Mouse (Mus musculus): ENCODE measurements at regions not wholly inside any gene's neighbourhood (a gene's known extent, or its start where the extent isn't known, plus 50 kb on each side); places are given as distances from the start of the nearest gene placed in this dataset.

DNA sequence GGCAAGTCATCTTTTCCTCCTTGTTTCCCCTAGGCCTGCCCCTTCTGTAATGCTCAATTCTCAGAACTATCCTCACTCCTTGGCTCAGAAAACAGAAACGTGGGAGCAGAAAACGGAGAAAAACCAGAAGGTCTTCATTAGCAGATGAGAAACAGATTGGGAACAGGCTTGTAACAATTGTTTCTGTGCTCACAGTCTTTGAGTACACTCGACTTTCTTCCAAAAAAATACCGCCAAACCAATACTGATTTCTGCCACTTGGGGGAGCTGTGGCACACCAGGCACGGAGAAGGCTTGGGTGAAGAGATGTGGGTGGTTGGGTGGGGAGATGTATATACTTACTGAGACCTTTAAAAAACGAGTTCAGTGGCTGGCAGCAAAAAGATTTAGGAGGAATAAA lies 80.8 kb upstream of the 4930583I09Rik start:
- Histone ChIP-seq H3K4me3 (ENCODE audit: low read depth, low read length) (no peak overlapping the region), H3K4me2 (ENCODE audit: low read depth, low read length) (no peak overlapping the region), H3K27me3 (ENCODE audit: control insufficient read depth, insufficient read depth, low read length) (no peaks in the 10 kb centered on the region), H3K9ac (replicated peaks; ENCODE audit: low read depth, low read length) (no peak overlapping the region), H3K4me1 (ENCODE audit: control insufficient read depth, insufficient read depth, low read length) (peaks cover 17% of the 10 kb centered on the region), H3K27ac (ENCODE audit: low read depth, low read length) (no peak overlapping the region), H3K36me3 (ENCODE audit: control insufficient read depth, insufficient read depth, low read length) (no peaks in the 10 kb centered on the region), H3K9me3 (ENCODE audit: control insufficient read depth, low read length) (no peaks in the 10 kb centered on the region)
- no peak for ATAC-seq (ENCODE audit: low read depth)
- 80% methylated on average over 6 of the region's 6 CpGs for WGBS

GRCm38 (mm10) chr17:64915708-64916107 lies 79.8 kb upstream of the 4930583I09Rik start:
- peaks cover 17% of the 10 kb centered on the region for H3K4me1 ChIP-seq (ENCODE audit: control insufficient read depth, insufficient read depth, low read length)
- H3K27ac ChIP-seq (ENCODE audit: low read depth, low read length): no peak overlapping the region
- no peaks in the 10 kb centered on the region for H3K27me3 ChIP-seq (ENCODE audit: control insufficient read depth, insufficient read depth, low read length)
- 13% methylated on average over 3 of the region's 3 CpGs for WGBS
- no peak overlapping the region for H3K4me3 ChIP-seq (ENCODE audit: low read depth, low read length)
- H3K9me3 ChIP-seq (ENCODE audit: control insufficient read depth, low read length): no peaks in the 10 kb centered on the region
- H3K36me3 ChIP-seq (ENCODE audit: control insufficient read depth, insufficient read depth, low read length): no peaks in the 10 kb centered on the region
- no peak overlapping the region for H3K9ac ChIP-seq (replicated peaks; ENCODE audit: low read depth, low read length)
- H3K4me2 ChIP-seq (ENCODE audit: low read depth, low read length): no peak overlapping the region
- peak; percentile 57; the same call in 1 of the 2 replicates for ATAC-seq (ENCODE audit: low read depth)

DNA sequence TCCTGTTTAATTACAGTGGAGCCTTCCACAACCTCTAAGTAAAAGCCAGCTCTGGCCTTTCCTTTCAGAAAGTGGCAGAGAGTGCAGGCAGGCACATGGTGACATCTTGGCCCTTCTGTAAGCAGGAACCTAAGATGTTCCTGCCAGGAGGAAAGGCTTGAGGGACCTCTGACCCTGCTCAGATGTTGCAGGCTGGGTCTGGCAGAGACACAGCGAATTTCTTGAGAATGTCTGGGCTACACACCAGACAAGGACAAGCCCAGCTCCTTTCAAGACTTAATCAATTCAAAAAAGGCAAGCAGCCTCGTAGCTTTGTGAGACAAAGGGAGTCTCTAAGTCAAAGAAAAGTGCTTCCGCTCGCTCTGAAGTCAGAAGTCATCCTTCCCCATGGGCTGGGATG lies 79.2 kb upstream of the 4930583I09Rik start:
- Histone ChIP-seq H3K36me3 (ENCODE audit: control insufficient read depth, insufficient read depth, low read length) (no peaks in the 10 kb centered on the region), H3K9ac (replicated peaks; ENCODE audit: low read depth, low read length) (no peak overlapping the region), H3K4me2 (ENCODE audit: low read depth, low read length) (no peak overlapping the region), H3K9me3 (ENCODE audit: control insufficient read depth, low read length) (no peaks in the 10 kb centered on the region), H3K27me3 (ENCODE audit: control insufficient read depth, insufficient read depth, low read length) (no peaks in the 10 kb centered on the region), H3K4me3 (ENCODE audit: low read depth, low read length) (no peak overlapping the region), H3K27ac (ENCODE audit: low read depth, low read length) (no peak overlapping the region), H3K4me1 (ENCODE audit: control insufficient read depth, insufficient read depth, low read length) (peaks cover 17% of the 10 kb centered on the region)
- ATAC-seq (ENCODE audit: low read depth): peak; percentile 19; the same call in 1 of the 2 replicates
- WGBS: 11% methylated on average over 4 of the region's 4 CpGs

- Histone ChIP-seq H3K4me2 (ENCODE audit: low read depth, low read length) (no peak overlapping the region), H3K4me1 (ENCODE audit: control insufficient read depth, insufficient read depth, low read length) (peaks cover 17% of the 10 kb centered on the region), H3K9ac (replicated peaks; ENCODE audit: low read depth, low read length) (no peak overlapping the region), H3K27me3 (ENCODE audit: control insufficient read depth, insufficient read depth, low read length) (no peaks in the 10 kb centered on the region), H3K36me3 (ENCODE audit: control insufficient read depth, insufficient read depth, low read length) (no peaks in the 10 kb centered on the region), H3K4me3 (ENCODE audit: low read depth, low read length) (no peak overlapping the region), H3K9me3 (ENCODE audit: control insufficient read depth, low read length) (no peaks in the 10 kb centered on the region), H3K27ac (ENCODE audit: low read depth, low read length) (no peak overlapping the region)
- WGBS: 26% methylated on average over 8 of the region's 8 CpGs
- ATAC-seq (ENCODE audit: low read depth): peak; percentile 35; the same call in 1 of the 2 replicates
Observed at GRCm38 (mm10) chr17:64914302-64914701, 78.4 kb upstream of the 4930583I09Rik start.

GRCm38 (mm10) chr17:64908671-64909070 lies 72.8 kb upstream of the 4930583I09Rik start:
- Histone ChIP-seq H3K27me3 (ENCODE audit: control insufficient read depth, insufficient read depth, low read length) (no peaks in the 10 kb centered on the region), H3K36me3 (ENCODE audit: control insufficient read depth, insufficient read depth, low read length) (no peaks in the 10 kb centered on the region), H3K4me2 (ENCODE audit: low read depth, low read length) (no peak overlapping the region), H3K9me3 (ENCODE audit: control insufficient read depth, low read length) (no peaks in the 10 kb centered on the region; the same call in 1 of the 2 replicates), H3K4me1 (ENCODE audit: control insufficient read depth, insufficient read depth, low read length) (no peaks in the 10 kb centered on the region), H3K4me3 (ENCODE audit: low read depth, low read length) (no peak overlapping the region), H3K9ac (replicated peaks; ENCODE audit: low read depth, low read length) (no peak overlapping the region), H3K27ac (ENCODE audit: low read depth, low read length) (no peak overlapping the region)
- no peak for ATAC-seq (ENCODE audit: low read depth)
- 69% methylated on average over 1 of the region's 1 CpGs for WGBS

- 45% methylated on average over 17 of the region's 17 CpGs for WGBS
- no peaks in the 10 kb centered on the region for H3K36me3 ChIP-seq (ENCODE audit: control insufficient read depth, insufficient read depth, low read length)
- no peaks in the 10 kb centered on the region for H3K27me3 ChIP-seq (ENCODE audit: control insufficient read depth, insufficient read depth, low read length)
- H3K4me3 ChIP-seq (ENCODE audit: low read depth, low read length): no peak overlapping the region
- no peak overlapping the region for H3K27ac ChIP-seq (ENCODE audit: low read depth, low read length)
- H3K9ac ChIP-seq (replicated peaks; ENCODE audit: low read depth, low read length): no peak overlapping the region
- H3K4me2 ChIP-seq (ENCODE audit: low read depth, low read length): no peak overlapping the region
- no peaks in the 10 kb centered on the region for H3K9me3 ChIP-seq (ENCODE audit: control insufficient read depth, low read length)
- H3K4me1 ChIP-seq (ENCODE audit: control insufficient read depth, insufficient read depth, low read length): no peaks in the 10 kb centered on the region
- peak; percentile 63 for ATAC-seq (ENCODE audit: low read depth)
Observed at GRCm38 (mm10) chr17:64901721-64902623, 66.1 kb upstream of the 4930583I09Rik start.

DNA sequence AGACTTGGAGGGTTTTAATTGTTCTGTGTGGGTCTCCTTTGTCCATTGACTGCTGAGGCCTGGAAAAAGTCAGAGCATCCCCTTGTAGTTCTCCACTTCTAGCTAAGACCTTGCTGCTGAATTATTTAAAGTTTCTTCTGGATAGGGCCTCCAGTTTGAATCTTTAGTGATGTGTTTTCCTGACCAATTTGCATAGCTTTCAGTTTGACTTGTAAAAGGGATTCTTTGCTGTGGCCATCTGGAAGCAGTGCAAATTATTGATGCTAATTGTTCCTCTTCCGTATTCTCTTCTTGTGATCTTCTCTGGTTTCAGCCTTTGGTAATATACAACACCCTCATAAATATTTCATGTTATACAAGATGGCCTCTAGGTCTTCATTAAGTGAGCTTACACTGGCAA lies 61.6 kb upstream of the 4930583I09Rik start:
- H3K4me1 ChIP-seq (ENCODE audit: control insufficient read depth, insufficient read depth, low read length): no peaks in the 10 kb centered on the region
- H3K4me2 ChIP-seq (ENCODE audit: low read depth, low read length): no peak overlapping the region
- H3K27ac ChIP-seq (ENCODE audit: low read depth, low read length): no peak overlapping the region
- no peak for ATAC-seq (ENCODE audit: low read depth)
- no peak overlapping the region for H3K4me3 ChIP-seq (ENCODE audit: low read depth, low read length)
- no peak overlapping the region for H3K9ac ChIP-seq (replicated peaks; ENCODE audit: low read depth, low read length)
- H3K9me3 ChIP-seq (ENCODE audit: control insufficient read depth, low read length): no peaks in the 10 kb centered on the region
- H3K27me3 ChIP-seq (ENCODE audit: control insufficient read depth, insufficient read depth, low read length): no peaks in the 10 kb centered on the region
- WGBS: 17% methylated on average over 1 of the region's 1 CpGs
- H3K36me3 ChIP-seq (ENCODE audit: control insufficient read depth, insufficient read depth, low read length): no peaks in the 10 kb centered on the region

DNA sequence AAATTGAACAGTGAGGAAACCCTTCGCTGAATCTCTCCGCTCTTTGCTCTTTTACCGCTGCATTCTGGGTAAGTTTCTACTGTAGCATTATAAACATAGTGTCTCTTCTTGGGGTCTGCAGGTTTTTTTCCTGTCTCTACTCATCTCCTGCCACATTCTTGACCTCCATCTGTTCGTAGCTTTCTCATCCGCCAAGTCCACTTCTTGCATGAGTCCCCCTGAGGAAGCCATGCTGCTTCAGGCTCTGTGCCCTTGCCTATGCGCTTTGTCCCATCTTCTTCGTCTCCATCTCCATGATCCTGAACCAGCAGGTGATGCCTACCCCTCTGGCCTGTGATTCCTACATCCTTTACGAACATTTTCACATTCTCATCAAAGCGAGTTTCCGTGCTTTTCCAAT lies 60.0 kb upstream of the 4930583I09Rik start:
- no peak overlapping the region for H3K4me2 ChIP-seq (ENCODE audit: low read depth, low read length)
- no peaks in the 10 kb centered on the region for H3K4me1 ChIP-seq (ENCODE audit: control insufficient read depth, insufficient read depth, low read length)
- H3K36me3 ChIP-seq (ENCODE audit: control insufficient read depth, insufficient read depth, low read length): no peaks in the 10 kb centered on the region
- no peak overlapping the region for H3K27ac ChIP-seq (ENCODE audit: low read depth, low read length)
- H3K27me3 ChIP-seq (ENCODE audit: control insufficient read depth, insufficient read depth, low read length): no peaks in the 10 kb centered on the region
- H3K9ac ChIP-seq (replicated peaks; ENCODE audit: low read depth, low read length): no peak overlapping the region
- 96% methylated on average over 10 of the region's 10 CpGs for WGBS
- no peak overlapping the region for H3K4me3 ChIP-seq (ENCODE audit: low read depth, low read length)
- H3K9me3 ChIP-seq (ENCODE audit: control insufficient read depth, low read length): no peaks in the 10 kb centered on the region
- no peak for ATAC-seq (ENCODE audit: low read depth)

DNA sequence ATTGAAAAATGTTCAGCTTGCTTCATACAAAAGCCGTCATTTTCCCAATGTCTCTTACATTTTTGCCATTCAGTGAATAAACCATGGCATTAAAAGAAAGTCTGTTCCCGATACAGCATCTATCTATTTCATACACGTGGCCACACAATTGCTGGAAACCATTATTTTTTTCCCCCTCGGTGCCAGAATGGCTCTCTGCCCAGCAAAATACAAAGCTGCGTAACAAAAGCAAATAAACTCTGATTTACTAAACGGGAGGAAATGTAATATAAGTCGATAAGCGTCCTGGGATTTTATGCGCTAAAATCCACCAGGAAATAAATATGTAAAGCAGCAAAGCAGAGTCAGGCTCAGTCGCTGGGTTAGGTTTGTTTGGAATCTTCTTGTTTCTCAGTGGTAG lies 59.6 kb upstream of the 4930583I09Rik start:
- H3K9me3 ChIP-seq (ENCODE audit: control insufficient read depth, low read length): no peaks in the 10 kb centered on the region
- H3K4me1 ChIP-seq (ENCODE audit: control insufficient read depth, insufficient read depth, low read length): no peaks in the 10 kb centered on the region
- H3K4me3 ChIP-seq (ENCODE audit: low read depth, low read length): no peak overlapping the region
- H3K27ac ChIP-seq (ENCODE audit: low read depth, low read length): no peak overlapping the region
- H3K36me3 ChIP-seq (ENCODE audit: control insufficient read depth, insufficient read depth, low read length): no peaks in the 10 kb centered on the region
- H3K4me2 ChIP-seq (ENCODE audit: low read depth, low read length): no peak overlapping the region
- ATAC-seq (ENCODE audit: low read depth): no peak
- H3K27me3 ChIP-seq (ENCODE audit: control insufficient read depth, insufficient read depth, low read length): no peaks in the 10 kb centered on the region
- WGBS: 61% methylated on average over 10 of the region's 10 CpGs
- H3K9ac ChIP-seq (replicated peaks; ENCODE audit: low read depth, low read length): no peak overlapping the region

Data from neural tube, embryonic 14.5 days (tissue).